Mouse (Mus musculus): Measurements from ENCODE around the gene Nup155.
"Not testable (repeated sequence)": the region's sequence is repeated elsewhere in the genome, so short reads cannot be mapped to it uniquely, and the experiment has no call there.

Nup155 gene

DNA sequence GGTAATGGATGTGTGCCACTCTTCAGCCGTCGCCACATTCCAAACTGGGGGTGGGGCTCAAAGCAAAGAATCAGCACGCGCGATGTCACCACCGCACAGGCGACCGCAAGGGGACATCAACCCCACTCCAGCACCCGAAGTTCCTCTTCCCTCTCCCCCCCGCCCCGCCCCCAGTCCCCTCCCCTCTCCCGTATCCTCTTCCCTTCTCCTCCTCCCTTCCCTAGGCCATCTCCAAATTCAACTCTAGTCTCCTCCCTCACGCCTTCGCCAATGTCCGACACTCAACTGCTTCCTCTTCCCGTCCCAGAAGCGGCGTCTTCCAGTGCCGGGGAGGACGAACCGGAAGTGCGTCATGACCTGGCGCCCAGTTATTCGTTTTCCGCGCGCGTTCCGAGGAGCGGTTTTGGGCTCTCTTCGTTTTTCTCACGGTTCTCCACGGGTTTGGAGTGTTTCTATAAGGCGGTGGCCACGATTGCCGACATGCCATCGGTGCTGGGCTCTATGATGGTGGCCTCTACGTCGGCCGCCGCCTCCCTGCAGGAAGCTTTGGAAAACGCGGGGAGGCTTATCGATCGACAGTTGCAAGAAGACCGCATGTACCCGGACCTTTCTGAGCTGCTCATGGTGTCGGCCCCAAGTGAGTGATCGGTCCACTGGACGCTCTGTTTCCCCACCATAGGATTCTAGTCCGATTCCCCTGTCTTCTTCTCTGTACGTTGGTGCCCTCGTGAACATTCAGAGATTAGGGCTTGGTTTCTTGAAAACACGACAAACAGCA is at the start of gene Nup155:
Gene Nup155, plus strand, starts transcription at position 308 of the 778 bp plus-strand sequence.
- peak; percentile 99 for DNase-seq (ENCODE audit: low read depth, low spot score)

DNA sequence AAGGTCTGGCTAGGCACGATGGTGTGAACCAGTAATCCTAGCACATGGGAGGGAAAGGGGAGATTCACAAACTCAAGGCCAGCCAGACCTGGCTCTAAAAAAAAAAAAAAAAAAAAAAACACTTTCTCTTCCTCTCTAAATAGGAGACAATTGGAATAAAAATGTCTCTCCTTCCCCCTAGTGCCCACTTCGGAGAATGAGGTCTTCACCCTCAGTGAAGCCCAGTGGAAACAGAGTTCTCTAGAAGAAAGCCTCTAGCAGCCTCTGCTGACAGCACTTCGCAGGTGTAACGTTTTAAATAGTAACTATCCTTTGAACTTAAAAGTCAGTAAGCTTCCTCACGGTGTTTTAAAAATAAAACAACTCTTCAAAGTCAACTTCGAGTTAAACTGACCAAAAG is 43.9 kb upstream of the Nup155 start:
- peak; percentile 12 for DNase-seq (ENCODE audit: low read depth, low spot score)

DNA sequence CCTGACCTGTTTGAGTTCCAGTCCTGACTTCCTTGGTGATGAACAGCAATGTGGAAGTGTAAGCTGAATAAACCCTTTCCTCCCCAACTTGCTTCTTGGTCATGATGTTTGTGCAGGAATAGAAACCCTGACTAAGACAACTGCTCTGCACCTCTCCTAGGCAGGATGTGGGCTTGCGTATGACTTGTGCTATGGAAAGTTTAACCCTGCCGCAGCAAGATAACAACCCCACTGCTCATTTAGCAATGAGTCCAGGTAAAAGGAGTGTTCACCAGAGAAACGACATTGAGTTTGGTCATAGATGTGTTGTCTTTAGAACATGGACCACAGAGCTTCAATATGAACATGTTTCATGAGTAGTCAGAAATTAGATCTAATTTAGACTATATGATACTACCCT is 35.9 kb upstream of the Nup155 start:
- DNase-seq (ENCODE audit: low read depth, low spot score): not testable (repeated sequence)

DNA sequence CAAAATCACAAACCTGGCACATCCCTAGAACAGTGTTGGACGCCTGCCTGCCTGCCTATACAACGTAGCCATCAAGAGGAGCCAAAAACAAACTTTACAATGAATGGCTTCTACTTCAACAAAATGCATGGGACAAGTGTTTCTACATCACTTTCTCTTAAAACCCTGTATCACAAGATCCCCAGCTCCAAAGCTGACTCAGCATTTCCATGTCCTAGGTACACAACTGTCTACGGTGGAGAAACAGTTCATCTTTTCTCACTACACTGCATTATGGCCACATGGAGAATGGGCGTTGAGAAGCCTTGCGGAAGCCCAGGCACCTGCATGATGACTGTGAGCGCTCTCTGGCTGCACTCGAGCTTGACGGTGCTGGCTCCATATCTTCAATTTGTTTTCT is 26.9 kb upstream of the Nup155 start:
- DNase-seq (ENCODE audit: low read depth, low spot score): no peak

DNA sequence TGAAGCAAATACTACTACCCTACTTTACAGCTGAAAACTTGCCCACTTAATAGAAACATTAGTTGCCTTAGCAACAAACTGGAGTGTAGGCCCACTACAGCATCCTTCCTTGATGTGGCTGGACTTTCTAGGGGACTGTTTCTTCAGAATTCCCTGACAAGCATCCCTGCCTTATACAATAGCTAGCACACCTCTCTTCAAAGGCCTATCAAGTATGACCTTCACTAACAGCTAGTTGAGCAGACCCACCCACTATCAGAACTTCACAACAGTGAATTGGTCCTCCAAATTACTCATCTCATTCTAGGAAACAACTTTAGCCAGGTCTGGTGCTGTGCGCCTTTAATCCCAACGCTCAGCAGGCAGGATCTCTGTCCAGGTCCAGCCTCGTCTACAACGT is 21.8 kb upstream of the Nup155 start:
- no peak for DNase-seq (ENCODE audit: low read depth, low spot score)

DNA sequence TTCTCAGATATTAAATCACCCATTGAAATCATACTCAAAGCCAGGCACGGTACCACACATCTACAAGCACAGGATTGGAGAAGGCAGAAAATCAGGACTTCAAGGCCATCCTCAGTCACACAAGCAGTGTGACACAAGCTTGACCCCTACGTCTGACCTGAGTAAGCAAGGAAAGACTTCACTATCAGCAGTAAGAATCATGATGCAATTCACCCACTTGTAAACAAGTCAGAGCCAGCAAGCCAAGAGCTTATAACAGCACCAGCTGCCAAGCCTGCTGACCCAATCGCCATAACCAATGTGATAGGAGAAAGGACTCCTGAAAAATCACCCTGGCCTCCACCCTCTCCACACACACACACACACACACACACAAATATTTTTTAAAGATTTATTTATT is 20.4 kb upstream of the Nup155 start:
- DNase-seq (ENCODE audit: low read depth, low spot score): no peak

DNA sequence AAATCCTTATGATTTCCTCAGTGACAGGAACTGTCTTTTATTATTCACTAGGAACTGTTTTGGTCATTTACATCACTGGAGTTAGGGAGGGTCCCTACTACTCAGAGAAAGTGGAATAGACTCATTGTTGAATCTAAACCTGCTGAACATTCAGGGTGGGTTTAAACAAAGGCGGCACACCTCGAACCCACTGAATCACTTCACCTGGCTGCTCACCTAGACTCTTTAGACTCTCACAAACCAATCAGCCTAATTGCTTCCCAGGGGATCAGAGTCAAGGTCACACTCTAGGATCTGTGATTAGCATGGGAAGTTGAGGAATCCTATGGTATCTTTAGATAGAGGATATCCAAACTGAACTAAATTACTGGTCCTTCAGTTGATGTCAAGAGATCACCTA is 18.4 kb upstream of the Nup155 start:
- DNase-seq (ENCODE audit: low read depth, low spot score): no peak

DNA sequence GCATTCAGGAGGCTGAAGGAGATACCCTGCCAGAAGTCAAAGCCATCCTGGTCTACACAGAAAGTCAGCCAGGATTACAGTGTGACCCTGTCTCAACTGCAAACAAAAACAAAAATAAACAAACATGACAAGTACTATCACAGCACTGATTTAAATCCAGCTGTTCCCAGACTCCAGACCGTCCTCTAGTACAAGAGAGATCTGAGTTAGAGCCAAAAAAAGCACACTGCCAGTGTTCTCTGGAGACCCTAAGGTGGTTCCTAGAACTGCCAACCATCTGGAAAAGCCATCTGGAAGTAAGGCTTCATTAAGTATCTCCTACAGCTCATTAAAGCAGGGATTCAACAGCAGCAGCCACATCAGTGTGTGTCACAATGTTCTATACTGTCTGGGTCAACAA is 16.4 kb upstream of the Nup155 start:
- DNase-seq (ENCODE audit: low read depth, low spot score): not testable (repeated sequence)

DNA sequence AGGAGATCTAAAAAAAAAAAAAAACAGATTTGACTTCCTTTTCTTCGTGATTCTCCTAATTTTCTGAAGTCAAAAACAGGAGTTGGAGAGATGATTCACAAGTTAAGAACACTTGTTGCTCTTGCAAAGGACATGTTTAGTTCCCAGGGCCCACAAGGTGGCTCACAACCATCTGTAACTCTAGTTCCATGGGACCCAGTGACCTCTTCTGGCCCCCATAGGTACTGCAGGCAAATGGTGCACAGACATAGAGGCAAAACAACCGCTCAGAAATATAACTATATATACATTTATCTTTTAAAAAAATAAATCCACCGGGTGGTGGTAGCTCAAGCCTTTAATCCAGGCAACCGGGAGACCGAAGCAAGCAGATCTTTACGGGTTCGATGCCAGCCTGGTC is 11.2 kb upstream of the Nup155 start:
- peak; percentile 67 for DNase-seq (ENCODE audit: low read depth, low spot score)

DNA sequence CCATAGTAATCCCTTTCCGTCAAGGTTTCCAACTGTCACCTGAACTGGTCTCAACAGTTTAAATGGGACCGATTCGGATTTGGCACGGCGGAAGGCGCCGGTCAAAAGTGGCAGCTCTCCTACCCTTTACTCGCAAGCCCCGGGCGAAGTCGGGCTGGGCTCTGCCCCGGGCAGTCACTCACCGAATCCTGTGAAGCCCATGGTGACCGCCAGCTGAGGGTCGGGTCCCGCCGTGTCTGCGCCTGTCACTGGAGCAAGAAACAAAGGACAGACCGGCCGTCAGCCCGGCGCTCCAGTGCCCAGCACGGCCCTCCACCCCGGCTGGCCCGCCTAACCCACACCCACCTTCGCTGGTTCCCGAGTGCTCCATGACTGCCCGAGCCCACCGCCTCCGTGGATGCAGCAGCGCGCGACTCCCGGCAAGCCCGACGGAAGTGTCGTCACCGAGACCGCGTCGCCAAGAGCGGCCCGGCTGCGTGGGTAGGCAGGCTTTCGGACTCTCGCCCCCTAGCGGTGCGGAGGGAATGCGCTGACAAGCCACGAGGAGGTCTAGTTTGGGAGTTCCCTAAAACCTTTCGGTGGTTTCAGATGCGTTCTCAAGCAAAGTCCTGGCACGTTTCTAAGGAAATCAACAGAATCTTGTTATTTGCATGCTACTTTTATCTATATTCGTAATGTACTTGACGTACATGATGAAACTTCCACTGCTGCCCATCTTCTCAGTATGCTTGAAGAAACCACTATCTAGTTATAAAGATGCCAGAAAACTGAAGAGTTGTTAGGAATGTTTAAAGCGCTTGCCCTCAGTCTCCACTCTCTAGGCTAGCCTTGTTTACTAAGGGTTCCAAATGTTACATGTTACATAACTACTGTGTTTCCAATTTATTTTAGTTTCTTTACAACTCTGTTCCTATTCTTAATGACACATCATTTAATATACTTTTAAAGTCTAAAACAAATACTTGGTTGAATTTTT is 10.0 kb upstream of the Nup155 start, which contains the start of gene Wdr70:
Gene Wdr70, minus strand, starts transcription at position 436 of the 976 bp plus-strand sequence.
- DNase-seq (ENCODE audit: low read depth, low spot score): peak; percentile 99

DNA sequence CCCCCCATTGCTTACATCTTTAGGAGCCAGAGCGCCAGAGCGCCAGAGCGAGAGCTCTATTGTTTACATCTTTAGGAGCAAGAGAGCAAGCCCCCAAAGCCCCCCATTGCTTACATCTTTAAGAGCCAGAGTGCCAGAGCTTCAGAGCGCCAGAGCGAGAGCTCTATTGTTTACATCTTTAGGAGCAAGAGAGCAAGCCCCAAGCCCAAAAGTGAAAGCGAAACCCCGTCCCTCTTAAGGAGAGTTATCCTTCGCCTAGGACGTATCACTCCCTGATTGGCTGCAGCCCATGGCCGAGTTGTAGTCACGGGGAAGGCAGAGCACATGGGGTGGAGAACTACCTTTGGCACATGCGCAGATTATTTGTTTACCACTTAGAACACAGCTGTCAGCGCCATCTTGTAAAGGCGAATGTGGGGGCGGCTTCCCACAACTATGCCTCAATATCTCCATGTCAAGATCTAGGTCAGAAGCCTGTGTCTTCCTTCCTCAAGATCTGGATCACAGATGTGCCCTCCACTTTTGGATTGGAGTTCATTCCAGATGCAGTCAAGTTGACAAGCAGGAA is 7.0 kb upstream of the Nup155 start:
- not testable (repeated sequence) for DNase-seq (ENCODE audit: low read depth, low spot score)

DNA sequence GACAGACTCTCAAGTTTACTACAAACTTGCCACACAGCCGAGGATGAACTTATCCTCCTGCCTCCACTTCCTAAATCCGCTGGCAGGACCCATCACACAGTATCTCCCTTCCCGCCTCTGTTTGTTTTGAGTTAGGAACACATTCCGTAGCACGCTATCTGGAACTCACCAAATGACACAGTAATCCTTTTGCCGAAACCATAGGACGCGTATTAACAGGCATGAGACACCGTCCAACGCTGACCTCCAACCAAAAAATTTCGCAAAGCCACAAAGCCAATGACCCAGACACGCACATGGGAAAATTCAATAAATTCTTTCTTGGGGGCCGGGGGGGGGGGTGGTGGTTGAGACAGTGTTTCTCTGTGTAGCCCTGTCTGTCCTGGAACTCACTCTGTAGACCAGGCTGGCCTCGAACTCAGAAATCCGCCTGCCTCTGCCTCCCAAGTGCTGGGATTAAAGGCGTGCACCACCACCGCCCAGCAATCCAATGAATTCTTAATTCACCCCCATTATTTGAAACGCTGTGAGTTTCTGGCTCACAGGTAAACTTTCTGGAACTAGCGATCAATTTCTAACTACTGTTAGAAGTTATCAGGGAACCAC is 610 bp upstream of the Nup155 start:
- no peak for DNase-seq (ENCODE audit: low read depth, low spot score)

DNA sequence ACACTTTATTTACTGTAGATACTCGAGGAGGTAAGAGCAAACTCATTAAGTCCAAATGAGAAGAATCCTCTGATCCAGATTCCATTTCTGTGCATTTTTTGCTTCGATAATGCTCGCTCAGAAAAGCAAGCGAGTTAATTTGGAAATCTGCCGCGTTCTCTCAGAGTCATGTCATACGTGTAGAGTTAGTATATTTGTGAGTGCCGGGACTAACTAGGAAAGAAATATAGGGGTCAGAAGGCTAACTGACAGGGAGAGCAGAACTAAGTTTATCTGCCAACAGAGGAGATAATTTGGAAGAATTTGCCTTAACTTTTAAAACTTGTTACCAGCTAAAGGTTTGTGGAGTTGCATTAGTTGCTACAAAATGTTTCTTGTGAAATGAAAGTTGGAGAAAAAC is 709 bp downstream of the Nup155 start:
- no peak for DNase-seq (ENCODE audit: low read depth, low spot score)

DNA sequence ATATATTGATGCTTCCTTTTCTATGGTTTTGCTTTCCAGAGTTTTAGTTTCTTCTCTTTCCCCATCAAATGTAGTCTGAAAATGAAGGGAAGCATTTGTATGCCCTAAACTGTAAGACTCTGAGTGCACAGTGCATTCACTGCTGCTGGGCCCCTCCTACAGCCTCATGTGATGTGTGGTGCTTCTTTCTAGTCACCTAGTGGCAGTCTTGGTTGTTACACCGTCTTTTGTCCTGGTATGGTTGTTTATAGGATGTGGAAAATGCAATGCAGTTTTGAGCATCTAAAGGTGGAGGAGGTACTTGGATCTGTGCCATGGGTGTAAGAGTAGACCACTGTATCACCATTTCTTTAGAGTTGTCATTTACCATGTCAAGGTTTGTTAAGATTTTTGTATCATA is 20.2 kb downstream of the Nup155 start:
- no peak for DNase-seq (ENCODE audit: low read depth, low spot score)

DNA sequence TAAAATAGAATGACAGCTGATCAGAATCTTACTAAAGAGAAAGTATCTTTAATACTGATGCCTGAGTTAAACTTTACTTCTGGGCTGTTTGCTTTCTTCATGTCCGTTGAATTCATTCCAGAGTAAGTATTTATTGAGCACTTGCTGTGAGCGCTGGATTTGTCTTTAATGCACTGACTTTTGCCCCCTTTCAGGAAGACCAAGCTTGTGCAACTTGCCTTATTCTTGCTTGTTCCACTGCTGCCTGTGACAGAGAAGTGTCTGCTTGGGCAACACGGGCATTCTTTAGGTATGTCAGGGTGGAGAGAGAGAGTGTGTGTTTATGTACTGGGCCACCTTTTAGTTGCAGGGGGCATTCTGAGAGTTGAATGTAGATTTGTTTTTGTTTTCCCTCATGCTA is 22.2 kb downstream of the Nup155 start:
- no peak for DNase-seq (ENCODE audit: low read depth, low spot score)

DNA sequence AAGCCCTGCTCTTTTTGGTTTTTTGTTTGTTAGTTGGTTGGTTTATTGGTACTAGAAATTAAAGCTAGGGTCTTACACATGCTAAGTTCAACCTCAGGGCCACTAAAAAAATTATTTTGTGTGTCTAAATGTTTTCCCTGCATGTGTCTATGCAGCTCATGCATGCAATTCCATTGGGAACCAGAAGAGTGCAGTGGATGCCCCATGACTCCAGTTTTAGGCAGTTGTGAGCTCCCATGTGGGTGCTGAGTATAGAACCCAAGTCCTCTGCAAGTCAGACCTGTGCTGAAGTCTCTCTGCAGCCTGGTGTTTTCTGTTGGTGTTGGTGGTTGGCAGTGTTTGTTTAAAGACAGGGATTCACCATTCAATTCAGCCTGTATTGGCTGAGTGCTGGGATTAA is 22.7 kb downstream of the Nup155 start:
- DNase-seq (ENCODE audit: low read depth, low spot score): no peak

DNA sequence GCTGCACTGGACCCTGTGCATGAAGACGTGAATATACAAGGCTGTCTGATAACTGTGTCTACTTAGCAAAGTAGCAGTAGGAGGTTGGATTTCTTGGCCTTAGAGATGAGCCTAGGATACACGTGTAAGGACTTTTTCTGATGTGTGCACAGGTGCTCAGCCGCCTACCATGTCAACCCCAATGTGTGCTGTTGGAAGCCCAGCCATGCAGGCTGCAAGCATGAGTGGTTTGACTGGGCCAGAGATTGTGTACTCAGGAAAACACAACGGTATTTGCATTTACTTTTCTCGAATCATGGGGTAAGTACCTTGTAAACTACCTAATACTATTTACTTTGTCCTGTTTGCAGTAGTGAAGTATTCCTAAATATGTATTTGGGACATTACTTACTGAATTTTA is 26.5 kb downstream of the Nup155 start:
- no peak for DNase-seq (ENCODE audit: low read depth, low spot score)

DNA sequence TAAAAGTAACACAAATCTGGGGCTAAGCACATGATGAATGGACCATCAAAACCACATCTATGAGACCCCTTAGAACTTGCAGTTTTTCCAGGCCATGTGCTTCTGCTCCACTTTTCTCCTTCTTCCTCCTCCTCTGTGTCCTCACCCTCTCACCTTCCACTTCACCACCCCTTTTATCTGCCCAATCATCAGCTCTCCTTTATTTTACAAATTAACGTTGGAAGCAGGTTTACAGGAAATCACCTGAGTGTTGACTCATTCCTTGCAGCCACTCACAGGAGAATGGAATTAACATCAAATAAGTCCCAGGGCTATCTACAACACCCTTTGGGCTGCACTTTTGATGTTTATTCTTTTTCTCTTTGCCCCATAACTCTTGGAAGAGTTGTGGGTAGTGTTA is 52.8 kb downstream of the Nup155 start:
- DNase-seq (ENCODE audit: low read depth, low spot score): no peak

DNA sequence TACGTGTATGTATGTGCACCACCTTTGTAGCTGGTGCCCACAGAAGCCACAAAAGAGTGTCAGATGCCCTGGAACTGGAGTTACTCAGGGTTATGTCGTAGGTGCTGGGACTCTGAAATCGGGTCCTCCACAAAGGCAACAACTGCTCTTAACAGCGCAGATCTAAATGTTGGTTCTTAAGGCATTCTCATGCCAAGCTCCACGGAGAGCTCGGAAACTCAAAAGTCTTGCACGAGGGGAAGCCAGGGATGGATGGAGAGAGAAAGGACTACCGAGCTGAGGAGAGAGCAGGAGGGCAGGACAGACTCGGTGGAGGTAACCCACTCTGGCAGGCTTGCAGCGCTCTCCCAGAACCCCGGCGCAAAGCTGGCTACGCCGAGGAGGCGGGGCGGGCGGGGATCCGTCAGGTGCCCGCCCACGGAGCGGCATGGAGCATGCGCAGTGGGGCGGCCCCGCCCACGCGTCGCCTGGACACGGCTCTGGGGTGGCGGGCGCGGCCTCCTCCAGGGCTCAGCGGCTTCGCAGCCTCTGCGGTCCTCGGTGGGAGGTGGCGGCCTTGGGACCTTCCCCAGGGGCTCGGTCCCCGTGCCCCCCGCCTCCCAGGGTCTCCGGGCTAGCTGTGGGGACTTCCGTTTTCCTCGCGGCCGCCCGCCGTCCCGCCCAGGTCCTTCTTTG is 59.7 kb downstream of the Nup155 start, which contains the start of gene Cplane1:
Gene Cplane1, plus strand, starts transcription at position 516 of the 675 bp plus-strand sequence.
- DNase-seq (ENCODE audit: low read depth, low spot score): peak; percentile 96

DNA sequence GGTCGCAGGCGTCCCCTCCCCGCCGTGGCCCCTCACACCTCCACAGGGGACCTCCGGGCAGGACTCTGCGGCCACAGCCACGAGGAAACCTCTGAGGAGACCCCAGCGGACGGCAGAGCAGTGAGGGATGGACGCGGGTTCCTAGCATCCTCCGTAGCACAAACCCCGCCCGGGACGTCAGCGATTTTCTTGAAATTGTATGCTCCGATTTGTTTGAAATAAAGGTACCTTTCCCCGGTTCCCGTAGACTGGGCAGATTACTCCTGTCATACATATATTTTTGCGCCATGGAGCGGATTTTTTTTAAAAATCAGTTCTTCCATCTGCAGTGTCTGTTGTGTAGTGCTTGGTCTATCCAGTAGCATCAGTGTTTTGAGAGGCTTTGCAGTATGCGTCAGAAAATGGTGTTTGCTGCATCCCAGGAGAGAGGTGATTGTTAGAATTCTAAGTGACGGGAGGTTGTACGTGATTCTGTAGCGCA is 60.2 kb downstream of the Nup155 start:
- DNase-seq (ENCODE audit: low read depth, low spot score): peak; percentile 74

DNA sequence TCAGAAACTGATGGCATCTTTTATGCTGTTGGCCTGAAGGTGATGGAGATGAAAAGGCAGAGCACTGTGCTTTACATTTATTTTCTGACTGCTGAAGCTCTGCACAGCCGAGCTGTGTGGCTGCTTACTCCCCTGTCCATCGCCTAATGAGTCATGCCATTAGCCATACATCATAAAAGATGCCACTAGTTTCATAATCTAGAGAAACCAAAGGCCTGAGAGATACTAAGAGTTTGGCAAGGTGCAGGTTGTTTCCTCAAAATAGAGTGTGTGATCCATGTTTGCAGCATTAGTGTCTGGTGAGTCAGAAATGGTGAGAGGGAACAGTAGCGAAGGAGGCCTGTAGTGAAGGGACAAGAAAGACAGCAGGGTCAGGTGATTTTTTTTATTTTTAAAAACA is 80.5 kb downstream of the Nup155 start:
- no peak for DNase-seq (ENCODE audit: low read depth, low spot score)

All from brain, adult 2 months (tissue).